Mouse (Mus musculus): ENCODE results near the gene Mettl11b. TPM values are rescaled to one million over a fixed set of nuclear protein-coding genes. Genes with fewer than 3 reads are reported as not detected.

Mettl11b gene
- polyA plus RNA-seq, 1 experiment, result not detected

DNA sequence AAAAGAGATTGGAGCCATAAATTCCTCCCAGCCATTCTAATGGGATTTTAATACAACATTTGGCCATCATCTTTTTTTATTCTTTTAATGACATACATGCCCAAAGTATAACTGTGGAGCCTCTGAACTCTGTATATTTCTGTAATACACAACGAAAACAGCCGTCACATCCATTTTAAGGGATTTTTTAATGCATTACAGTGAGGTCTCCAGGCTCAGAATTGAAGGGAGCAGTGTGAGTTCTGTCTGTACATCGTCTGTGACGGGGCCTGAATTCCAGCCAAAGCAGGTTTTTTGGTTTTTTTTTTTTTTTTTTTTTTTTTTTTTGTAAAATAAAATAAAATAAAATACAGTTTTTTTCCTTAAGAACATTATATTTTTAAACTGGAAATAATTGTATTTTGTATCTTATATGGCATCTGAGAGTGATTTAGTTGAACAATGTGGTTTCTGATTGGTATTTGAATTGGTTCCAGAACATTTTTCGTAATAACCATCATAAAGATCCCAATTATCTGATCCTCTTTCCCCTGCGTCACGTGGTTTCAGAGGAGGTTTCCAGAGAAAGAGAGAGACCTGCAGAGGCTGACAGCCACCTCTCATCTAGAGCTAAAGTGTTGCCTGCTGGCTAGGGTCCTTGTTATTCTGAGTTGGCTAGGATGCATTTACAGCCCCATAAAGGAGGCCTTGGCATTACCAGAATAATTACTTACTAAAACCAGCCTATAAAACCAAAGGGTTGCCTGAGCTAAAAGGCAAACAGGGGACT, 67.1 kb downstream of the Mettl11b start:
- no peaks in the 10 kb centered on the region for H3K27me3 ChIP-seq (replicated peaks)
- no peak overlapping the region for H3K4me3 ChIP-seq (replicated peaks)
- TF ChIP-seq GATA1 (IDR thresholded peaks at IDR 0.05; ENCODE audit: borderline replicate concordance, low read length) (no peak), FLI1 (IDR thresholded peaks at IDR 0.05; ENCODE audit: low read length) (no peak)
- H3K4me1 ChIP-seq, result no peaks in the 10 kb centered on the region
- no peaks in the 10 kb centered on the region for H3K36me3 ChIP-seq (replicated peaks; ENCODE audit: low read length)
- no peaks in the 10 kb centered on the region for H3K9me3 ChIP-seq

DNA sequence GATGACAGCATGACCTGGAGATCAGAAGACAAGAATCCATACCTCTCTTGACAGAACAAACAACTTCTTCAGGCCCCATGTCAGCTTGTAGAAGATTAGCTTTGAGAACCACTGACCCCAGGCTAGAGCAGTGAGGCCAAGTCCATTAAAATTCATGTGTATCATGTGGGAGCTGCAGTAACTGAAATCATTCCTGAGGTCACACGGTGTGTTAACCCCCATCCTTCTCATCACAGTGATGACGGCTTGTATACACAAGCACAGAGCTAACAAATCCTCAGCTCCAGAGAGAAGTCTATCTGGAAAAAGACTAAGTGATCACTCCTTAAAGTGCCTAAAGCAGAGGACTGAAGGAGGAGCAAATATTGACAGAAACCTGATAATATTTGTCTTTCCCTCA, 68.0 kb downstream of the Mettl11b start:
- no peak overlapping the region for H3K4me3 ChIP-seq (replicated peaks)
- no peaks in the 10 kb centered on the region for H3K9me3 ChIP-seq
- TF ChIP-seq GATA1 (IDR thresholded peaks at IDR 0.05; ENCODE audit: borderline replicate concordance, low read length) (no peak), FLI1 (IDR thresholded peaks at IDR 0.05; ENCODE audit: low read length) (no peak)
- H3K36me3 ChIP-seq (replicated peaks; ENCODE audit: low read length), result no peaks in the 10 kb centered on the region
- H3K27me3 ChIP-seq (replicated peaks), result no peaks in the 10 kb centered on the region
- H3K4me1 ChIP-seq, result no peaks in the 10 kb centered on the region

DNA sequence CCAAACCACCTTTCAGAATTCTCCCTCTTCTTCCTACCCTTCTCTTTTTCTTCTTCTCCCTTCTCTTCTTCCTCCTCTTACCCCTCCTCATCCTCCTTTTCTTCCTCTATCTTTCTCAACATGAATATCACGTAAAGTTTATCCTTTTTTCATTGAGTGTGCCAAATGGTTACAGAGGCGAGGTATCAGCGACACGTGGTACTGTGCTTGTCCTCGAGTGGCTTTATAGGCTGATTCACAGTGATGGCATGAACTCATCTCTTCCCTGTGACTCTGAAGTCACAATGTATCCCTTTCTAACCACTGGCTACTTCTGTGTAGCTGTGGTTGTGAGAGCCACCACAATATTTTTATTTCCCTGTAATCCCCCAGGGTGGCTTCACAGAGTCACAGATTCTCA, 68.6 kb downstream of the Mettl11b start:
- Histone ChIP-seq H3K4me3 (replicated peaks) (no peak overlapping the region), H3K9me3 (no peaks in the 10 kb centered on the region), H3K4me1 (no peaks in the 10 kb centered on the region), H3K27me3 (replicated peaks) (no peaks in the 10 kb centered on the region), H3K36me3 (replicated peaks; ENCODE audit: low read length) (no peaks in the 10 kb centered on the region)
- TF ChIP-seq FLI1 (IDR thresholded peaks at IDR 0.05; ENCODE audit: low read length) (no peak), GATA1 (IDR thresholded peaks at IDR 0.05; ENCODE audit: borderline replicate concordance, low read length) (no peak)

Other genes starting within 250 kb of the Mettl11b start
- gene Kifap3, start 54.4 kb upstream of the Mettl11b start, polyA plus RNA-seq (2012; ENCODE audit: insufficient read depth, low replicate concordance), result 1.5 TPM in 1 of 2 replicates, not detected in the other
- gene Scyl3, start 203.9 kb upstream of the Mettl11b start, polyA plus RNA-seq (2012; ENCODE audit: insufficient read depth, low replicate concordance), result 1.5 and 3.5 TPM in 2 replicates